Mouse (Mus musculus) liver, adult (tissue): ENCODE results near the gene Wars.

ENCODE experiments used
- GATA4 ChIP-seq: IDR thresholded peaks from 2 replicates; pipeline ENCODE4 v1.6.1; 2014; ENCODE audit warnings: mild to moderate bottlenecking, low read length; ENCODE audit not compliant: insufficient replicate concordance

Wars gene

DNA sequence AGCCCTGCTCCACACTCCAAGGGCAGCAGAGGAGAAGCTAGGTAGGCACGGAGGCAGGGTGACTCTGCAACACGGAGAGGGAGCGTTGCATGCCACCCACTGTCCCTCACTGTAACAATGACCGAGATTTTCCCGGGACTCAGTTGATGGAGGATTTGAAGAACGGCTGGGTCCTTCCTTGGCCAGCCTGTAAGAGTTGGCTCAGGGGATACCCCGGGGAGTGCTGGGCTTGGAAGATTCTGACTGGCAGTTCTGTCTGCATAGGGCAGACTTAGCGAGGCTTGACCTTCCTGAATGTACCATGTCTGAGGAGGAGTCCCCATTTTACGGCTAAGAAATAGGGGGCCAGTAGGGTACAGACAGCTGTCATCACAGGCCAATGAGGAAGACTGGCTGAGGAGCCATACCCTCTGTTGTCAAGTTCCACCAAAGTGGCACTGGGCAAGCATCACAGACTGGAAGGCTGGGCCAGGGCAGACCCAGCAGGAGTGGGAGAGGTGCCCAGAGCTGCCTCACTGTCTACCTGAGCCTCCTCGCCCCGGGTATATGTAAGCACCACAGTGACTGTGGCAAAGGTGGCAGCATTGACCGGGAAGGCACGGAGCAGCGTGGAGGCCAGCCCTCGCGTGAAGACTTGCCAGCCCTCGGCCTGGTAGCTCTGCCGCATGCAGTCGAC is 67.6 kb downstream of the Wars start:
- no peak for TF ChIP-seq GATA4

DNA sequence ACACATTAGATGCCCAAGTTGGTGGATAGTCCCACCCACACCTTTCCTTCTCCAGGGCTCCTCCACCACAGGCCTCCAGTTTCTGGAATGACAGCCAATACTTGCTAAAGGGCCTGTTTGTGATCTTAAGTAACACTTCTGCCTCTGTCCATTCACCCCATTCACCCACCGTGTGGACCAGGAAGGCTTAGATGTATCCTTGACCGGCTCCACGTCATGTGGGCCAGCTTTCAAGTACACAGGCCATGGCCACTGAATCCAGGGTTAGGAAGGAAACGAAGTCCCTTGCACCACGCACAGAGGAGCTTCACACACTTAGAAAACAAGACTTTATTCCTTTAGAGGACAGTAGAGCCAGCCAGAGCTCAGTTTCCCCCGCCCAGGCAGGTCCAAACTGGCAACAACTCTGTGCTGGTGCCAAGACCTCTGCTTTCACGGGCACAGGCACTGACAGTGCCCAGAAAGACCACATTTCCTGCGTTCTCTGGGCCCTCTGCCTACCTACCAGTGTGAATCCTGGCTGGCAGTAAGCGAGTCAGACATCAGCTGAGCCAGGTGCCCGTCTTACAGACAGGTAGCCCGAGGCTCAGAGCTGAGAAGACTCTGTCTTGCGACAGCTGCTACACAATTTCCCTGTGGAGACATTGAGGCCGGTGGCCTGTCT is 68.3 kb downstream of the Wars start:
- no peak for TF ChIP-seq GATA4

DNA sequence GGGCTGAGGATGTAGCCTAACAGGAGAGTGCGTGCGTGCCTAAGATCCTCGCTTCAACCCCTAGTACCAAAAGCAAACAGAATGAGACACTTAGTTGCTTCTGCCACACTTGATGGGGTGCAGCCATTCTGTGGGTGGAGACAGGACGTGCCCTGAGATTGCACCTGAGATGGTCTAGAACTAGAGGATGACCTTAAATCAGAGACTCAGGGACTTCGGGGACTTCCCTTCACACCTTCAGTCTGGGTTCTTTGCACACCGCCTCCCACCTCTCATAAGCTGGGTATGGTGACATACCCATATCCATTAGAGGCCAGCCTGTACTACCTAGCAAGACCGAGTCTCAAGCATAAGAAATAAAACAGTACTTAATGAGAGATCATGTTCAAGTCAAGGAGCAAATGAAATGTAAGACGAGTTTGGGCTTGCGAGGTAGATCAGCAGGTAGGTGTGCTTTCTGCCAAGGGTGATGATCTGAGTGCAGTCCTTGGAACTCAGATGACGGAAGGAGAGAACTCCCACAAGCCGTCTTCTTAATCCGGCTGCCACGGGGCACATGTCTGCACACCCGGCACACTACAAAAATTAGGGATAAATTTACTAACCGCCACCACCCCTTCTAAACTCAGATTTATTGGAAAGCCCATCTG is 69.6 kb downstream of the Wars start:
- TF ChIP-seq GATA4: no peak

DNA sequence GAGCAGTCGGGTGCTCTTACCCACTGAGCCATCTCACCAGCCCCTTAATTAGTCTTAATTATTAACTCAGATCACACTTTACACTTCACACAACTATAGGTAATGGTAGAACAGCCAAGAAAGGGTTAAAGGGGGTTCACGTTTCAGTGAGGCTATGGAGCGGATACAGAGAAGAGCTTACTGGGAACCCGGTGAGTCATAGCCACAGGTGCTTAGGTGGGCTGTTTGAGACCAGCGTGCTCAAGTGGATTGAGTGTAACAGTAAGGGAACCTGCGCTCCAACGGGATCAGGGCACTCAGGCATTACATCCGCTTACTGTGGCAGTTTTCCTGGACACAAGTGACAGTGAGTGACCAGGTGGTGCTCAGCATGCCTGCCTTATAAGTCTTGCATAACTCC is 70.9 kb downstream of the Wars start:
- no peak for TF ChIP-seq GATA4

DNA sequence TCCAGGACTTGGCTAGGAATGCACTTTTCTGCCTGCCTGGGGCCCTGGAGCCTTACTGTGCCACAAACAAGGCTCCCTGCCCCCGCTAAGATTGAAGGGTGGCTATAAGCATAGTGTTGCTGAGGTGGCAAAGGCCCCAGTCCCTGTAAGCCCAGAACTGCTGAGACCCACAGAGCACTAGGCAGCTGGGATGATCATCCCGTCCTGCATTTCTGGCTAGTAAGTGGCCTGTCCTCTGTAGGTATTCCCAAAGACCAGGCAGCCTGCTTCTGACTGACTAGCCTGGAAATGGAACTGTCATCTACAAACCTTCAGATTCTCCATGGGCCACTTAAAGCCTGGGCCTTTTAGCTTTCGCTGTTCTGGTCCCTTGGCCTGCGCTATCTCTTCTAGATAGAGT is 73.5 kb downstream of the Wars start:
- TF ChIP-seq GATA4: no peak

DNA sequence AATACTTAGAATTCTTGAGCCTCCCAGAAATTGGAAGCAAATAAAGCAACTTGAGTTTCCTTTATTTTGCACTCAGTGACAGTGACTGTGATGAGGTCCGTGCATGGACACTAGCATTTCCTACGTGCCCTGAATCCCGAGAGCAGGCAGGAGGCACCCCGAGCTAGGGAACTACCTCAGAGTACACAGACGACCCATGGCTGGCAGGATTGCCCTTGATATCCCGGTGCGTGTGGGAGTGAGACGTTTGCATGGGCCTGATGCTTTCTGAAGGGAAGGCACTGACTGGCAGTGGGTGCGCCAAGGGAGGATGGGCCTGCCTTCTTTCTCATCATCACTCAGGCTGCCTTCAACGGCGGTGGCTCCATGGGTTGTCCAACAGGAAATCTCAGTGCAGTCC is 77.4 kb downstream of the Wars start:
- no peak for TF ChIP-seq GATA4

DNA sequence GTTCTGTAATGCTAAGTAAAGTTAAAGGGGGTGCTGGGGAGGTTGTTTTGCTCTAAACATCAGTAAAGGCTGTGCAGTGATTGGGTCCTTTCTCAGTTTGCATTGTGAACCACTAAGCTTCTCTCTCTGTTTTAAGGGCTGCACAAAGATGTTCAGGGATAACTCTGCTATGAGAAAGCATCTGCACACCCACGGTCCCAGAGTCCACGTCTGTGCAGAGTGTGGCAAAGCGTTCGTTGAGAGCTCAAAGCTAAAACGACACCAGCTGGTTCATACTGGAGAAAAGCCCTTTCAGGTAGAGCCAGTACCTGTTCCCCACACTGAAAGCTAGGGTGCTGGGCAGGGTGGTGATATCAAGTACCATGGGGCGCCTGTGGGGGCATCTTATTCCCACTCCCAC is 79.5 kb downstream of the Wars start:
- TF ChIP-seq GATA4: no peak

DNA sequence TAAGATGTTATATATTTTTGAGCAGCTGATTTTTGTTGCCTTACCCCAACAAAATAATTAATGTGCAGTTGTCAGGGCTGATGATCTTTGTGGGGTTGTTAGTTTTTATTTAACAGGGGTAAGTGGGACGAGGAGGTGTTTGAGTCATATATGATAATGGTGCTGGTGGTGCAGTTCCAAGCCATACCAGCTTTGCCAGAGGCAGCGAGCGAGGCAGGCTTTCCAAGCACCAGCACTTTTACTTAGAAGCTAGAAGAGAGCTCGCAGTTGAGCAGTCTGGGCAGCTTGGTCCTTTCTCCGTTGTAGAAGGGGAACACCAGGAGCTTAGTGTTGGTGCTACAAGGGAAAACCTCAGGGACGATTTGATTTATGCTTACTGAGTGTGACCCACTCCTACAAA is 81.5 kb downstream of the Wars start:
- TF ChIP-seq GATA4: no peak

DNA sequence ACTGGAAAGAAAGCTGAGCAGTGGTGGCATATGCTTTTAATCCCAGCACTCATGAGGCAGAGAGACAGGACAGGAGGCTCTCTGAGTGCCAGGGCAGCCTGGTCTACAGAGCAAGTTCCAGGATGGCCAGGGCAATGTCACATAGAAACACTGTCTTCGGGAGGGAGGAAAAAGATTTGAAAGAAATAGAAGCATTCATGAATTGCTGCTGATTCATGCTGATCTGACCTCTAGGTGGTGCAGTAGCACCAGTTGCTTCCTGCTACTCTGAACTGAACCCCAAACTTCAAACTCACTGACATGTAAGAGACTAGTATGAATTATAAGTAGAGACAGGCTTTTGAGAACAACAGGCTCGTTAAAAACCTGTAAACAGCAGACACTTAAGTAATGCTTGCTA is 82.8 kb downstream of the Wars start:
- no peak for TF ChIP-seq GATA4

DNA sequence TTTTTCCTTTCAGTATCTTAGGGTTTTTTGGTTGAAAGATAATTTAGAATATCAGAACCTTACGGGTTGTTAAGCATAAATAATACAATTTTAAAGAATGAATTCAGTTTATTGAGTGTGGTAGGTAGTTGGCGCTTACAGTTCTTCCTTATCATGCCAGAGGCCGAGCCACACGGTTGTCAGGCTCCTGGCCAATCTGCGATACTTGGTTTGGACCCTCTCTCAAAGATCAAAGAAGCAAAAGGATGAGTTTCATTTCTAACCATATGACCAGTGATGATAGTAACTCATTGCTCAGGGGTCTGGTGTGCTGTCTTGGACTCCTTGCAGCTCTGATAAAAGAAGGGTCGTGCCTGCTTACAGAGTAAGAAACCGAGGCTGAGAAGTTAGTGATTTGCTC is 83.7 kb downstream of the Wars start:
- no peak for TF ChIP-seq GATA4
